Mouse (Mus musculus): Measurements from ENCODE around the gene Rars2. TPM values are rescaled to one million over a fixed set of nuclear protein-coding genes. Genes with fewer than 3 reads are reported as not detected.

Gene Rars2
- 10 to 100 TPM in 1 of 2 experiments, 1 to 10 TPM in 1; 7.6 to 12.9 TPM for total RNA-seq (2023)

GRCm38 (mm10) chr4:34614630-34615094 lies at the start of gene Rars2, which contains the start of gene Orc3:
TSS of gene Rars2 (plus strand) at chr4:34614957.
TSS of gene Orc3 (minus strand) at chr4:34614944.

GRCm38 (mm10) chr4:34686874-34687567 lies 72.3 kb downstream of the Rars2 start, which contains the start of gene Slc35a1:
TSS of gene Slc35a1 (minus strand) at chr4:34687438.

Other genes starting within 250 kb of the Rars2 start
- gene Akirin2, start 64.0 kb upstream of the Rars2 start, total RNA-seq (2023): 10 to 100 TPM; 44.8 to 46.4 TPM
- 10 to 100 TPM; 35.7 to 48.5 TPM for gene Orc3, start within 50 bp of the Rars2 start, total RNA-seq (2023)
- gene Slc35a1, start 72.5 kb downstream of the Rars2 start, total RNA-seq (2023): 10 to 100 TPM in 1 of 2 experiments, 1 to 10 TPM in 1; 6.9 to 11.1 TPM
- gene Cfap206, start 115.2 kb downstream of the Rars2 start, total RNA-seq (2023): not detected
- gene Gm136, start 141.3 kb downstream of the Rars2 start, total RNA-seq (2023): not detected
- gene Smim8, start 163.5 kb downstream of the Rars2 start, total RNA-seq (2023): 1 to 10 TPM; 5.2 to 7.4 TPM